Mouse (Mus musculus): Measurements from ENCODE around the gene Fmn2. TPM values are rescaled to one million over a fixed set of nuclear protein-coding genes. Genes with fewer than 3 reads are reported as not detected.

The Fmn2 gene
- polyA plus RNA-seq, 1 experiment, result 24.3 TPM

DNA sequence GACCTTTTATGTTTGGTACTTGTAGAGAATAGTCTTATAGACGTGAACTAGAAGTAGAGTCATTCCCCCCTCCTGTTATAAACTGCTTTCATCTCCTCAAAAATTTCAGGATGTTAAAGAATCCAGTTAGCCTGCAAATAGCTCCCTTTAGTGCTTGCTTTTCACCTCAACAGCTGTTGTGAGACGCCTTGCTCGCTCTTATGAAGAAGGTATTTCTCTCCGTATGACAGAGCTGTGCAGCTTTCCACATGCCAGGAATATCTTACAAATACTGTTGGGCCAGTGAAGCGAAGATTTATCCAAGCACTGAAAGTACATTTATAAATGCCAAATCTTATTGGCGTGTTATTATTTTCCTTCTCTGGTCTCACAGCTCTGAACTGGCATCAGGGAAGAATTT lies 257.7 kb downstream of the Fmn2 start:
- 76% methylated on average over 6 of the region's 6 CpGs for WGBS
- H3K27me3 ChIP-seq (ENCODE audit: control insufficient read depth, insufficient read depth, low read length), result no peaks in the 10 kb centered on the region
- TF ChIP-seq CTCF (IDR thresholded peaks at IDR 0.05; ENCODE audit: borderline replicate concordance, insufficient read depth, low read depth, low read length) (no peak), POLR2A (IDR thresholded peaks at IDR 0.05; ENCODE audit: borderline replicate concordance, insufficient read depth, low read length) (no peak)
- H3K4me1 ChIP-seq (ENCODE audit: control insufficient read depth, insufficient read depth, low read length), result no peaks in the 10 kb centered on the region
- H3K27ac ChIP-seq (ENCODE audit: insufficient read depth, low read length), result no peak overlapping the region
- H3K4me3 ChIP-seq (replicated peaks; ENCODE audit: insufficient read depth, low read depth, low read length), result no peak overlapping the region
- no peak for DNase-seq

DNA sequence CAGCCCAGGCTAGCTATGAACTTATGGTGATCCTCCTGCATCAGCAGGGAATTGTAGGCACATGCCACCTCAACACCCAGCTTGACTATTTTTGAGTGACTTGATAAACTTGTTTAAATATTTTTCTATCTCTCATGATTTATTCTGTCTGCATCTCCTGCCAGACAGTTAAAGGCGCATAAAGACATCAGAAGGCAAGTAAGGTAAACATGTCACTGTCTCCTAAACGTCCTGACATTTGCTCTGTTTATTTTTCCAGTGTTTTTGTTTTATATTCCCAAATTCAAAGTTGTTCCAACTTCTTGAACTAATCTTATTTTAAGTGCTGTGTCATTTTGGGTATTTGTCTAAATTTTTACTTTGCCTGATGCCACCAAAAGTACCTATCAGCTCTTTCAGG lies 264.1 kb downstream of the Fmn2 start:
- Histone ChIP-seq H3K4me1 (ENCODE audit: control insufficient read depth, insufficient read depth, low read length) (no peaks in the 10 kb centered on the region), H3K4me3 (replicated peaks; ENCODE audit: insufficient read depth, low read depth, low read length) (no peak overlapping the region), H3K27me3 (ENCODE audit: control insufficient read depth, insufficient read depth, low read length) (no peaks in the 10 kb centered on the region), H3K27ac (ENCODE audit: insufficient read depth, low read length) (no peak overlapping the region)
- 88% methylated on average over 2 of the region's 2 CpGs for WGBS
- DNase-seq, result no peak
- TF ChIP-seq CTCF (IDR thresholded peaks at IDR 0.05; ENCODE audit: borderline replicate concordance, insufficient read depth, low read depth, low read length), result no peak
- no peak for TF ChIP-seq POLR2A (IDR thresholded peaks at IDR 0.05; ENCODE audit: borderline replicate concordance, insufficient read depth, low read length)

DNA sequence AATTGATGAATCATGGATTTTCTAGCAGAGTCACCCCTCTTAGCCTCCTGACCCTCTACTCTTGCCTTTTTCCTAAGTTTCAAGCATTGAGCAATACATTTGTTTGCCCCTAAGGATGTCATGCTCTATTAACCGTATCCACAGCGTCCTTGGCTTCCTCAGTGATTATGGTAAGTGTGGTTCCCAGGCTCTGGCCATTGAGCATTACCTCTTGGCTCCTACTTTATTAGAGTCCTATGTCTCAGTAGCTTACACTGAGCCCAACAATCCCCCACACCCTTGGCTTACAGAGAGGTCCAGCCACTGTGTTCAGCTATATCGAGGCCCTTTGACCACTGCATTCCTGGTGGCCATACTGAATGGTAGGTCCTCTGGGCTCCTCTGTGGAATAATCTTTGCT lies 265.2 kb downstream of the Fmn2 start:
- Histone ChIP-seq H3K27me3 (ENCODE audit: control insufficient read depth, insufficient read depth, low read length) (no peaks in the 10 kb centered on the region), H3K27ac (ENCODE audit: insufficient read depth, low read length) (no peak overlapping the region), H3K4me1 (ENCODE audit: control insufficient read depth, insufficient read depth, low read length) (peaks cover 1% of the 10 kb centered on the region; the same call in 1 of the 2 replicates), H3K4me3 (replicated peaks; ENCODE audit: insufficient read depth, low read depth, low read length) (no peak overlapping the region)
- 81% methylated on average over 3 of the region's 3 CpGs for WGBS
- no peak for DNase-seq
- no peak for TF ChIP-seq POLR2A (IDR thresholded peaks at IDR 0.05; ENCODE audit: borderline replicate concordance, insufficient read depth, low read length)
- TF ChIP-seq CTCF (IDR thresholded peaks at IDR 0.05; ENCODE audit: borderline replicate concordance, insufficient read depth, low read depth, low read length), result no peak

DNA sequence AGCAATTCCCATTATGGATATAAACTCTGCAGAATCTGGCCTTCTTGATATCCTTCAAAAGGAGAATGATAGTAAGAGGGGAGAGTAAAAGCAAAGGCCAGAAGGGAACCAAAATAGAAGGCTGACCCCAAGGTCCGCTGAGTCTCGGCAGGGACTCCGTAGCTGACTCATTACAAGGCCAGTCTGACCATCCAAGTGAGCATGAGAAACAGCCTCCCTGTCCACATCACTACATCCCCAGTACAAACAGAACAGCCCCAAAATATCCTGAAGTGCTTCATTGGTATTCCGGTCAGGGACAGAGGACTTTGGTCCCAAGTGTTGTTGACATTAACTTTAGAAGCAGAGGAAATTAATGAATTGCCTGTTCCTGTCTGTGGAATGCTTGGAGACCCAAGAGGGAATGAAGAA lies 270.3 kb downstream of the Fmn2 start:
- Histone ChIP-seq H3K4me1 (ENCODE audit: control insufficient read depth, insufficient read depth, low read length) (peaks cover 3% of the 10 kb centered on the region; the same call in 1 of the 2 replicates), H3K27me3 (ENCODE audit: control insufficient read depth, insufficient read depth, low read length) (no peaks in the 10 kb centered on the region), H3K4me3 (replicated peaks; ENCODE audit: insufficient read depth, low read depth, low read length) (no peak overlapping the region), H3K27ac (ENCODE audit: insufficient read depth, low read length) (no peak overlapping the region)
- 33% methylated on average over 4 of the region's 4 CpGs for WGBS
- DNase-seq, result peak in 1 of 2 experiments; percentile 36
- TF ChIP-seq CTCF (IDR thresholded peaks at IDR 0.05; ENCODE audit: borderline replicate concordance, insufficient read depth, low read depth, low read length) (no peak), POLR2A (IDR thresholded peaks at IDR 0.05; ENCODE audit: borderline replicate concordance, insufficient read depth, low read length) (no peak)

DNA sequence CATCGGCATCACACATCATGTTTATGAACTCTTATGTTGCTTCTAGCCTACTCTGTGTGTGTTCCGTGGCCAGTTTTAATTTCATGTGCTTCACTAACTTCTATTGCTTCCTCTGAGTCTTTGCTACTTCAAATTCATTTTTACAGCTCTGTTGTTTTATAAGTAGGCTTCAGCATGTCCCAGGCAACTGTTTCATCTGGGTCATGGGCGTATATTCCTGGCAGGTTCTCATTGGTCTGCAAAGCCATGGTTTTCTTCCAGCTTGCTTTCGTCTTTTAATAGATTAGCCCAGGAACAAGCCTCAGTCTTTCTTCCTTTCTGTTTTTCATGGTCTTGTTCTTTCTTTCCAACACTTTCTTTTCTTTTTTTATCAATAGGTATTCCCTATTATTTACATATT lies 279.4 kb downstream of the Fmn2 start:
- H3K27me3 ChIP-seq (ENCODE audit: control insufficient read depth, insufficient read depth, low read length), result no peaks in the 10 kb centered on the region
- no peak for TF ChIP-seq CTCF (IDR thresholded peaks at IDR 0.05; ENCODE audit: borderline replicate concordance, insufficient read depth, low read depth, low read length)
- TF ChIP-seq POLR2A (IDR thresholded peaks at IDR 0.05; ENCODE audit: borderline replicate concordance, insufficient read depth, low read length), result no peak
- no peak for DNase-seq
- no peaks in the 10 kb centered on the region for H3K4me1 ChIP-seq (ENCODE audit: control insufficient read depth, insufficient read depth, low read length)
- WGBS, result 74% methylated on average over 4 of the region's 4 CpGs
- no peak overlapping the region for H3K27ac ChIP-seq (ENCODE audit: insufficient read depth, low read length)
- H3K4me3 ChIP-seq (replicated peaks; ENCODE audit: insufficient read depth, low read depth, low read length), result no peak overlapping the region

DNA sequence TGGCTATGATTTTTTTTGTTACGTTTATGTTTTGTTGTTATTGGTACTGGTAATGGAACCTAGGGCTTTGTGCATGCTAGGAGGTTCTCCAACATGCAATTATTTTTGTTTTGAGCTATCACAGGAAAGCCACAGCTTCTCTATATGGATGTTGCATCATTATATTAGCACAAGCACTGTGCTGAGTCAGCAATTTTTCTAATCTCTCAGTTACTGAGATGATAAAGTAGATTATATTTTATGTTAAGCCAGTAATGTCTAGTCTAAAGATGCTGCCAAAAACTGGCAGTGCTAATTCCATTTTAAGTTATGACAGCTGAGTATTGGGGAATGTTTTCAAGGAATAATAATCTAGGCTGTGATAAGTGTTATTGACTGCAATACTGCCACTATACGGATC lies 287.0 kb downstream of the Fmn2 start:
- no peak overlapping the region for H3K4me3 ChIP-seq (replicated peaks; ENCODE audit: insufficient read depth, low read depth, low read length)
- TF ChIP-seq CTCF (IDR thresholded peaks at IDR 0.05; ENCODE audit: borderline replicate concordance, insufficient read depth, low read depth, low read length) (no peak), POLR2A (IDR thresholded peaks at IDR 0.05; ENCODE audit: borderline replicate concordance, insufficient read depth, low read length) (no peak)
- H3K4me1 ChIP-seq (ENCODE audit: control insufficient read depth, insufficient read depth, low read length), result no peaks in the 10 kb centered on the region
- WGBS, result 97% methylated on average over 2 of the region's 2 CpGs
- no peak for DNase-seq
- no peak overlapping the region for H3K27ac ChIP-seq (ENCODE audit: insufficient read depth, low read length)
- H3K27me3 ChIP-seq (ENCODE audit: control insufficient read depth, insufficient read depth, low read length), result no peaks in the 10 kb centered on the region

DNA sequence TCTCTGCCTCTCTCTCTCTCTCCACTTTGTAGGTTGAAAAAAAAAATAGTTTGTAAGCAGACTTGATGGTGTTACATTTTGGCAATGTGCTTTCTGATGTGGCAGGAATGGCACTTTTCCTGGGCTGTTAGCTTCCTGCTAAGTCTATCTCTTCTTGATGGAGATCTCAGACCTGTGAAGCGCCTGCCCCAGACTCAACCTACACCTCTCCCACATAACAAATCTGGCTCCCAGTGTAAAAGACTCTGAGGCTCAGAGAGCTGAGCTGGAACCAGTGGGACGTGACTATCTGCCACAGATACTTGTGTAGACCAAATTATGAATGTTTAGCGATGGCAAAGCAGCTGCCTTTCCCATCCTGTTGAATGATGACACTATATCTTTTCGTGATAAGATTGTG lies 310.2 kb downstream of the Fmn2 start:
- no peak for DNase-seq
- Histone ChIP-seq H3K4me3 (replicated peaks; ENCODE audit: insufficient read depth, low read depth, low read length) (no peak overlapping the region), H3K27me3 (ENCODE audit: control insufficient read depth, insufficient read depth, low read length) (no peaks in the 10 kb centered on the region), H3K4me1 (ENCODE audit: control insufficient read depth, insufficient read depth, low read length) (no peaks in the 10 kb centered on the region), H3K27ac (ENCODE audit: insufficient read depth, low read length) (no peak overlapping the region)
- TF ChIP-seq POLR2A (IDR thresholded peaks at IDR 0.05; ENCODE audit: borderline replicate concordance, insufficient read depth, low read length) (no peak), CTCF (IDR thresholded peaks at IDR 0.05; ENCODE audit: borderline replicate concordance, insufficient read depth, low read depth, low read length) (no peak)
- WGBS, result 90% methylated on average over 4 of the region's 4 CpGs

DNA sequence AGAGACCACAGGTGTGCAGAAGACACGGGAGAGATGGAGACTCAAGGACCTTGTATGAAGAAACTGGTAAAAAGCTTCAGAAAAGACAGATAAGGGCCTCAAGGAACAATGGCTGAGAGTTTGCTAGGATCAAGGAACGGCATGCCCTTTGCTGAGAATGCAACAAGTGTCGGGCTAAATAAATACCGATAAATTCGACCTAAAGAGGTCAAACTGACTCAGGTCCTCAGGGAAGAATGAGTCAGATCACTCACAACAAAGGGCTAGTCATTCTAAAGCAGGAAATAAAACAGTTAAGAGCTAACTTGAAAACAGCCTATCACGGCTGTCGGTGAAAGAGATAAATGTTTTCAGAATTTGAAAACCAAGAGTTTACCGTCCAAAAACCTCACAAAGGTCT lies 324.9 kb downstream of the Fmn2 start:
- no peak for TF ChIP-seq POLR2A (IDR thresholded peaks at IDR 0.05; ENCODE audit: borderline replicate concordance, insufficient read depth, low read length)
- TF ChIP-seq CTCF (IDR thresholded peaks at IDR 0.05; ENCODE audit: borderline replicate concordance, insufficient read depth, low read depth, low read length), result no peak
- no peak overlapping the region for H3K27ac ChIP-seq (ENCODE audit: insufficient read depth, low read length)
- DNase-seq, result no peak
- no peak overlapping the region for H3K4me3 ChIP-seq (replicated peaks; ENCODE audit: insufficient read depth, low read depth, low read length)
- no peaks in the 10 kb centered on the region for H3K27me3 ChIP-seq (ENCODE audit: control insufficient read depth, insufficient read depth, low read length)
- H3K4me1 ChIP-seq (ENCODE audit: control insufficient read depth, insufficient read depth, low read length), result no peaks in the 10 kb centered on the region
- WGBS, result 77% methylated on average over 8 of the region's 8 CpGs
